Mouse (Mus musculus): ENCODE data around the gene Tmem44. TPM values are rescaled to one million over a fixed set of nuclear protein-coding genes. Genes with fewer than 3 reads are reported as not detected.

Gene Tmem44
- polyA plus RNA-seq, 1 experiment = 3.0 TPM

- TF ChIP-seq POLR2A (IDR thresholded peaks at IDR 0.05; ENCODE audit: low read depth, low read length) (no peak), CTCF (IDR thresholded peaks at IDR 0.05; ENCODE audit: extremely low read depth, insufficient read length, insufficient replicate concordance, low read depth, low read length) (no peak)
- no peaks in the 10 kb centered on the region for H3K36me3 ChIP-seq (ENCODE audit: control insufficient read depth, insufficient read depth, low read length)
- H3K27me3 ChIP-seq (ENCODE audit: control insufficient read depth, insufficient read depth, low read length) = no peaks in the 10 kb centered on the region
- no peaks in the 10 kb centered on the region for H3K4me1 ChIP-seq (ENCODE audit: control insufficient read depth, insufficient read depth, insufficient read length, low read length)
- 68% methylated on average over 20 of the region's 20 CpGs for WGBS
- H3K4me3 ChIP-seq (ENCODE audit: low read depth, low read length) = peak overlapping the region; percentile 23
- no peak overlapping the region for H3K27ac ChIP-seq (ENCODE audit: insufficient read depth, low read depth, low read length)
Observed at GRCm38 (mm10) chr16:30540107-30541001, 10.3 kb downstream of the Tmem44 start.

GRCm38 (mm10) chr16:30539433-30539832, 11.2 kb downstream of the Tmem44 start:
- H3K36me3 ChIP-seq (ENCODE audit: control insufficient read depth, insufficient read depth, low read length) = no peaks in the 10 kb centered on the region
- no peak overlapping the region for H3K27ac ChIP-seq (ENCODE audit: insufficient read depth, low read depth, low read length)
- no peaks in the 10 kb centered on the region for H3K4me1 ChIP-seq (ENCODE audit: control insufficient read depth, insufficient read depth, insufficient read length, low read length)
- TF ChIP-seq POLR2A (IDR thresholded peaks at IDR 0.05; ENCODE audit: low read depth, low read length) = no peak
- peak; percentile 92; the same call in 1 of the 2 replicates for TF ChIP-seq CTCF (IDR thresholded peaks at IDR 0.05; ENCODE audit: extremely low read depth, insufficient read length, insufficient replicate concordance, low read depth, low read length)
- 26% methylated on average over 10 of the region's 10 CpGs for WGBS
- no peak overlapping the region for H3K4me3 ChIP-seq (ENCODE audit: low read depth, low read length)
- H3K27me3 ChIP-seq (ENCODE audit: control insufficient read depth, insufficient read depth, low read length) = no peaks in the 10 kb centered on the region

- WGBS = 83% methylated on average over 1 of the region's 1 CpGs
- no peak overlapping the region for H3K4me3 ChIP-seq (ENCODE audit: low read depth, low read length)
Observed at GRCm38 (mm10) chr16:30535075-30535474, 15.6 kb downstream of the Tmem44 start.

GRCm38 (mm10) chr16:30533592-30533991, 17.1 kb downstream of the Tmem44 start:
- WGBS = 61% methylated on average over 4 of the region's 4 CpGs
- no peak for TF ChIP-seq POLR2A (IDR thresholded peaks at IDR 0.05; ENCODE audit: low read depth, low read length)
- no peak for TF ChIP-seq CTCF (IDR thresholded peaks at IDR 0.05; ENCODE audit: extremely low read depth, insufficient read length, insufficient replicate concordance, low read depth, low read length)
- H3K27ac ChIP-seq (ENCODE audit: insufficient read depth, low read depth, low read length) = no peak overlapping the region
- H3K27me3 ChIP-seq (ENCODE audit: control insufficient read depth, insufficient read depth, low read length) = no peaks in the 10 kb centered on the region
- H3K4me3 ChIP-seq (ENCODE audit: low read depth, low read length) = no peak overlapping the region
- no peaks in the 10 kb centered on the region for H3K36me3 ChIP-seq (ENCODE audit: control insufficient read depth, insufficient read depth, low read length)
- peaks cover 3% of the 10 kb centered on the region for H3K4me1 ChIP-seq (ENCODE audit: control insufficient read depth, insufficient read depth, insufficient read length, low read length)

More at GRCm38 (mm10) chr16:30535075-30535474, 15.6 kb downstream of the Tmem44 start:
- no peaks in the 10 kb centered on the region for H3K36me3 ChIP-seq (ENCODE audit: control insufficient read depth, insufficient read depth, low read length)
- H3K27me3 ChIP-seq (ENCODE audit: control insufficient read depth, insufficient read depth, low read length) = no peaks in the 10 kb centered on the region
- TF ChIP-seq CTCF (IDR thresholded peaks at IDR 0.05; ENCODE audit: extremely low read depth, insufficient read length, insufficient replicate concordance, low read depth, low read length) (no peak), POLR2A (IDR thresholded peaks at IDR 0.05; ENCODE audit: low read depth, low read length) (no peak)
- peaks cover 3% of the 10 kb centered on the region for H3K4me1 ChIP-seq (ENCODE audit: control insufficient read depth, insufficient read depth, insufficient read length, low read length)
- H3K27ac ChIP-seq (ENCODE audit: insufficient read depth, low read depth, low read length) = no peak overlapping the region

- peaks cover 3% of the 10 kb centered on the region for H3K4me1 ChIP-seq (ENCODE audit: control insufficient read depth, insufficient read depth, insufficient read length, low read length)
- no peaks in the 10 kb centered on the region for H3K27me3 ChIP-seq (ENCODE audit: control insufficient read depth, insufficient read depth, low read length)
- 65% methylated on average over 1 of the region's 1 CpGs for WGBS
- no peak for TF ChIP-seq POLR2A (IDR thresholded peaks at IDR 0.05; ENCODE audit: low read depth, low read length)
- no peak for TF ChIP-seq CTCF (IDR thresholded peaks at IDR 0.05; ENCODE audit: extremely low read depth, insufficient read length, insufficient replicate concordance, low read depth, low read length)
- H3K4me3 ChIP-seq (ENCODE audit: low read depth, low read length) = no peak overlapping the region
- H3K36me3 ChIP-seq (ENCODE audit: control insufficient read depth, insufficient read depth, low read length) = no peaks in the 10 kb centered on the region
- no peak overlapping the region for H3K27ac ChIP-seq (ENCODE audit: insufficient read depth, low read depth, low read length)
Observed at GRCm38 (mm10) chr16:30532929-30533328, 17.7 kb downstream of the Tmem44 start.

- WGBS = 23% methylated on average over 20 of the region's 20 CpGs
- Histone ChIP-seq H3K4me3 (ENCODE audit: low read depth, low read length) (no peak overlapping the region), H3K27me3 (ENCODE audit: control insufficient read depth, insufficient read depth, low read length) (no peaks in the 10 kb centered on the region), H3K4me1 (ENCODE audit: control insufficient read depth, insufficient read depth, insufficient read length, low read length) (peaks cover 3% of the 10 kb centered on the region), H3K27ac (ENCODE audit: insufficient read depth, low read depth, low read length) (no peak overlapping the region), H3K36me3 (ENCODE audit: control insufficient read depth, insufficient read depth, low read length) (no peaks in the 10 kb centered on the region)
- TF ChIP-seq POLR2A (IDR thresholded peaks at IDR 0.05; ENCODE audit: low read depth, low read length) (no peak), CTCF (IDR thresholded peaks at IDR 0.05; ENCODE audit: extremely low read depth, insufficient read length, insufficient replicate concordance, low read depth, low read length) (peak; percentile 82)
Observed at GRCm38 (mm10) chr16:30531761-30532406, 18.8 kb downstream of the Tmem44 start.

GRCm38 (mm10) chr16:30530815-30531214, 19.8 kb downstream of the Tmem44 start:
- no peaks in the 10 kb centered on the region for H3K27me3 ChIP-seq (ENCODE audit: control insufficient read depth, insufficient read depth, low read length)
- 44% methylated on average over 4 of the region's 4 CpGs for WGBS

More at GRCm38 (mm10) chr16:30530815-30531214, 19.8 kb downstream of the Tmem44 start:
- H3K4me3 ChIP-seq (ENCODE audit: low read depth, low read length) = no peak overlapping the region
- peaks cover 3% of the 10 kb centered on the region for H3K4me1 ChIP-seq (ENCODE audit: control insufficient read depth, insufficient read depth, insufficient read length, low read length)
- no peak overlapping the region for H3K27ac ChIP-seq (ENCODE audit: insufficient read depth, low read depth, low read length)
- TF ChIP-seq CTCF (IDR thresholded peaks at IDR 0.05; ENCODE audit: extremely low read depth, insufficient read length, insufficient replicate concordance, low read depth, low read length) (peak; percentile 49; the same call in 1 of the 2 replicates), POLR2A (IDR thresholded peaks at IDR 0.05; ENCODE audit: low read depth, low read length) (no peak)
- H3K36me3 ChIP-seq (ENCODE audit: control insufficient read depth, insufficient read depth, low read length) = no peaks in the 10 kb centered on the region

Measured in small intestine, adult 2 months (tissue).